8 mouse cellular contexts compared by ENCODE assay signal in the genomic region with DNA sequence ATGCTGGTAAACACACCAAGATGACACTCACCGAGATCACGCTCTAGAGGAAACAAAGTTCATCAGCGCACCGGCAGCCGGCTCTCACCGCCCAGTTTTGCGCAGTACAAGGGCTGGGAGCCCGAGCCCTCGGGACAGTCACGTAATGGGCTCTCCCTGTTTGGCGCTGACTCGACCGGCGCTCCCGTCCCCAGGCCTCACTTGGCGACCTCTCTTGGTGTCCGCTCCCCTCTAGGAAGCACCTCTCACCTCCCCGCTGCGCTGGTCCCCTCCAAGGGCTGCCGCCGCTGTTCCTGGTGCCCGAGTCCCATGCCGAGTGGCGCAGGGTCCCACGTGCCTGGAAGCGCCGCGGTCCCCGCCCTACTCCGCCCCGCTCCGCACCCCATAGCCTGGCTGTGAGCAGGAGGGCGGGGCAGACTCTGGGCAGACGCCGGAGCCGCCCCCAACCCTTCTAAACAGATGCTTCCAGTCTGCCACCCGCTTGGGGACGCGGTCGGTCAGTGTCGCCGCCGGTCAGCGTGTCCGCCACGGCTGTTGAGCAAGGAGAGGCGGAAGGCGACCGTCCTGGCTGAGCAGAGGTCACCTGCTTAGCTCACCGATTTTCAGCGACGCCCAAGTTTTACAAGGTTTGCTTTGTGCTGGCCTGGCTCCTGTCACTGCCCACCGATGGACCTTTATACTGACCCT. TPM values are rescaled to one million over a fixed set of nuclear protein-coding genes. Genes with fewer than 3 reads are reported as not detected.
DNase-seq lines count a peak whose midpoint lies in the region; ATAC-seq and TF ChIP-seq lines count a peak whose summit lies in the region.

No protein-coding gene starts in this region.

- under 1% methylated on average over 53 of the region's 53 CpGs for WGBS in embryonic facial prominence, embryonic 12.5 days
- under 1% methylated on average over 53 of the region's 53 CpGs for WGBS in heart, embryonic 13.5 days
- under 1% methylated on average over 53 of the region's 53 CpGs for WGBS in kidney, embryonic 16.5 days
- under 1% methylated on average over 53 of the region's 53 CpGs for WGBS in lung, embryonic 14.5 days
- under 1% methylated on average over 53 of the region's 53 CpGs for WGBS in neural tube, embryonic 15.5 days

- peak overlapping the region; percentile 97 for H3K4me2 ChIP-seq in embryonic facial prominence, embryonic 12.5 days (replicated peaks)
- H3K4me2 ChIP-seq in heart, embryonic 13.5 days: peak overlapping the region; percentile 94
- peak overlapping the region; percentile 99 for H3K4me2 ChIP-seq in kidney, embryonic 16.5 days (replicated peaks; ENCODE audit: low read depth, low read length)
- peak overlapping the region; percentile 97 for H3K4me2 ChIP-seq in lung, embryonic 14.5 days
- peak overlapping the region; percentile 98 for H3K4me2 ChIP-seq in neural tube, embryonic 15.5 days

- peak; percentile 62 for ATAC-seq in frontal cortex, adult (ENCODE audit: low TSS enrichment)
- ATAC-seq in embryonic facial prominence, embryonic 12.5 days (ENCODE audit: insufficient number of reproducible peaks, insufficient read depth, low FRiP score, low TSS enrichment): peak; percentile 86
- peak; percentile 78; the same call in 1 of the 2 replicates for ATAC-seq in heart, embryonic 13.5 days (ENCODE audit: extremely low read depth, insufficient number of reproducible peaks, low FRiP score, low TSS enrichment)
- peak; percentile 97 for ATAC-seq in kidney, embryonic 16.5 days (ENCODE audit: low FRiP score, low TSS enrichment)
- peak; percentile 97 for ATAC-seq in lung, embryonic 14.5 days (ENCODE audit: insufficient read depth)
- ATAC-seq in neural tube, embryonic 15.5 days (ENCODE audit: low FRiP score): peak; percentile 77

- DNase-seq in frontal cortex, postnatal 25 days (ENCODE audit: low spot score in 2 of 2): no peak
- peak; percentile 87 for DNase-seq in lung, embryonic 14.5 days
- DNase-seq in thymus, adult 18-20 months: peak; percentile 27 to 29

- H3K4me3 ChIP-seq in embryonic facial prominence, embryonic 12.5 days: peak overlapping the region; percentile 55
- peak overlapping the region; percentile 57 for H3K4me3 ChIP-seq in heart, embryonic 13.5 days
- peak overlapping the region; percentile 60 for H3K4me3 ChIP-seq in kidney, embryonic 16.5 days (ENCODE audit: low read length)
- peak overlapping the region; percentile 52 for H3K4me3 ChIP-seq in lung, embryonic 14.5 days (ENCODE audit: low read depth, low read length)
- H3K4me3 ChIP-seq in neural tube, embryonic 15.5 days (replicated peaks): peak overlapping the region; percentile 47

- no peak for TF ChIP-seq CTCF in lung, embryonic 14.5 days (IDR thresholded peaks at IDR 0.05; ENCODE audit: low read depth)

- peak overlapping the region; percentile 57 for H3K9ac ChIP-seq in embryonic facial prominence, embryonic 12.5 days
- peak overlapping the region; percentile 77 for H3K9ac ChIP-seq in heart, embryonic 13.5 days
- H3K9ac ChIP-seq in kidney, embryonic 16.5 days (replicated peaks; ENCODE audit: low read length): peak overlapping the region; percentile 70
- peak overlapping the region; percentile 54 for H3K9ac ChIP-seq in lung, embryonic 14.5 days
- peak overlapping the region; percentile 41 for H3K9ac ChIP-seq in neural tube, embryonic 15.5 days (replicated peaks)

- H3K9me3 ChIP-seq in embryonic facial prominence, embryonic 12.5 days: no peaks in the 10 kb centered on the region
- no peaks in the 10 kb centered on the region for H3K9me3 ChIP-seq in heart, embryonic 13.5 days
- no peaks in the 10 kb centered on the region for H3K9me3 ChIP-seq in kidney, embryonic 16.5 days (ENCODE audit: low read length)
- H3K9me3 ChIP-seq in lung, embryonic 14.5 days (ENCODE audit: low read depth, low read length): no peaks in the 10 kb centered on the region
- no peaks in the 10 kb centered on the region for H3K9me3 ChIP-seq in neural tube, embryonic 15.5 days (replicated peaks)

- H3K4me1 ChIP-seq in embryonic facial prominence, embryonic 12.5 days: peaks cover 21% of the 10 kb centered on the region
- peaks cover 10% of the 10 kb centered on the region for H3K4me1 ChIP-seq in heart, embryonic 13.5 days
- peaks cover 18% of the 10 kb centered on the region; the same call in 1 of the 2 replicates for H3K4me1 ChIP-seq in kidney, embryonic 16.5 days (ENCODE audit: insufficient read depth, low read length)
- peaks cover 10% of the 10 kb centered on the region; the same call in 1 of the 2 replicates for H3K4me1 ChIP-seq in lung, embryonic 14.5 days (ENCODE audit: insufficient read depth)
- H3K4me1 ChIP-seq in neural tube, embryonic 15.5 days: peaks cover 22% of the 10 kb centered on the region

- peaks cover 60% of the 10 kb centered on the region for H3K27me3 ChIP-seq in embryonic facial prominence, embryonic 12.5 days
- peaks cover 71% of the 10 kb centered on the region for H3K27me3 ChIP-seq in heart, embryonic 13.5 days (replicated peaks)
- H3K27me3 ChIP-seq in kidney, embryonic 16.5 days (ENCODE audit: insufficient read depth, low read length): peaks cover 21% of the 10 kb centered on the region
- H3K27me3 ChIP-seq in lung, embryonic 14.5 days (ENCODE audit: insufficient read depth, low read length): peaks cover 12% of the 10 kb centered on the region; the same call in 1 of the 2 replicates
- H3K27me3 ChIP-seq in neural tube, embryonic 15.5 days (replicated peaks): peaks cover 42% of the 10 kb centered on the region

- H3K36me3 ChIP-seq in embryonic facial prominence, embryonic 12.5 days: no peaks in the 10 kb centered on the region
- H3K36me3 ChIP-seq in heart, embryonic 13.5 days: no peaks in the 10 kb centered on the region
- no peaks in the 10 kb centered on the region for H3K36me3 ChIP-seq in kidney, embryonic 16.5 days (ENCODE audit: insufficient read depth, low read length)
- no peaks in the 10 kb centered on the region for H3K36me3 ChIP-seq in lung, embryonic 14.5 days (ENCODE audit: insufficient read depth)
- no peaks in the 10 kb centered on the region for H3K36me3 ChIP-seq in neural tube, embryonic 15.5 days

- no peak overlapping the region for H3K27ac ChIP-seq in embryonic facial prominence, embryonic 12.5 days
- no peak overlapping the region for H3K27ac ChIP-seq in heart, embryonic 13.5 days (replicated peaks)
- no peak overlapping the region for H3K27ac ChIP-seq in kidney, embryonic 16.5 days (ENCODE audit: low read length)
- H3K27ac ChIP-seq in lung, embryonic 14.5 days (ENCODE audit: low read depth): no peak overlapping the region
- no peak overlapping the region for H3K27ac ChIP-seq in neural tube, embryonic 15.5 days (replicated peaks)

RNA-seq across cellular contexts. Expression of gene P2ry2, which starts 0.8 kb away (rescaled TPM):
- polyA plus RNA-seq in embryonic facial prominence, embryonic 12.5 days (2016; fragmentation: Nextera tagmentation; extraction: Ambion mirVana): 0.83 and 1.2 TPM in 2 replicates
- polyA plus RNA-seq in heart, embryonic 13.5 days (2015; fragmentation: Nextera tagmentation; extraction: Ambion mirVana): 1.1 and 1.5 TPM in 2 replicates
- polyA plus RNA-seq in kidney, embryonic 16.5 days (2015; fragmentation: Nextera tagmentation; extraction: Ambion mirVana): 1.2 and 1.4 TPM in 2 replicates
- 3.4 and 3.5 TPM in 2 replicates for polyA plus RNA-seq in lung, embryonic 14.5 days (2014; fragmentation: Nextera tagmentation; extraction: Ambion mirVana)
- polyA plus RNA-seq in neural tube, embryonic 15.5 days (2015; fragmentation: Nextera tagmentation; extraction: Ambion mirVana): 0.81 and 1.5 TPM in 2 replicates

RNA-seq across cellular contexts. Expression of gene P2ry6, which starts 37.4 kb away (rescaled TPM):
- 2.7 and 3.6 TPM in 2 replicates for polyA plus RNA-seq in embryonic facial prominence, embryonic 12.5 days (2016; fragmentation: Nextera tagmentation; extraction: Ambion mirVana)
- 4.3 and 4.6 TPM in 2 replicates for polyA plus RNA-seq in heart, embryonic 13.5 days (2015; fragmentation: Nextera tagmentation; extraction: Ambion mirVana)
- 4.8 and 5.2 TPM in 2 replicates for polyA plus RNA-seq in kidney, embryonic 16.5 days (2015; fragmentation: Nextera tagmentation; extraction: Ambion mirVana)
- 9.4 and 10.9 TPM in 2 replicates for polyA plus RNA-seq in lung, embryonic 14.5 days (2014; fragmentation: Nextera tagmentation; extraction: Ambion mirVana)
- 4.1 and 4.6 TPM in 2 replicates for polyA plus RNA-seq in neural tube, embryonic 15.5 days (2015; fragmentation: Nextera tagmentation; extraction: Ambion mirVana)

Comparison
In these comparisons a context has a peak if more than half of its experiments do, and no peak if none do; other contexts are left out.
1. DNase-seq: peak in lung, embryonic 14.5 days (single experiment) and thymus, adult 18-20 months (2 of 2); none in frontal cortex, postnatal 25 days (0 of 2).
2. Peak in every context shown above with its lines, with median percentiles within 50 percentile points of each other: ATAC-seq, H3K4me2 ChIP-seq, H3K4me3 ChIP-seq and H3K9ac ChIP-seq.